ENCODE assay signal across 7 mouse cellular contexts in genomic region chr6:40324897-40325841, GRCm38 (mm10). TPM values are rescaled to one million over a fixed set of nuclear protein-coding genes. Genes with fewer than 3 reads are reported as not detected.
DNase-seq lines count a peak whose midpoint lies in the region; ATAC-seq and TF ChIP-seq lines count a peak whose summit lies in the region.

TSS of gene Agk (plus strand) at chr6:40325172.

- TF ChIP-seq POLR2A in small intestine, adult 2 months (IDR thresholded peaks at IDR 0.05; ENCODE audit: low read depth, low read length), result peak; percentile 13; the same call in 1 of the 2 replicates

- ATAC-seq in intestine, postnatal 0 days, result peak; percentile 95
- peak; percentile 96 for ATAC-seq in midbrain, embryonic 12.5 days (ENCODE audit: low FRiP score, low read depth)

- H3K9me3 ChIP-seq in intestine, postnatal 0 days (ENCODE audit: control insufficient read depth), result no peaks in the 10 kb centered on the region
- H3K9me3 ChIP-seq in midbrain, embryonic 12.5 days, result no peaks in the 10 kb centered on the region

- peak within 1 kb of the TSS; percentile 63 for H3K4me2 ChIP-seq in intestine, postnatal 0 days (replicated peaks; ENCODE audit: low read depth)
- peak within 1 kb of the TSS; percentile 50 for H3K4me2 ChIP-seq in midbrain, embryonic 12.5 days (replicated peaks)

- peak within 1 kb of the TSS; percentile 62 for H3K27ac ChIP-seq in intestine, postnatal 0 days (ENCODE audit: low read depth, low read length)
- H3K27ac ChIP-seq in midbrain, embryonic 12.5 days (replicated peaks), result peak within 1 kb of the TSS; percentile 86
- peak within 1 kb of the TSS; percentile 33; the same call in 1 of the 2 replicates for H3K27ac ChIP-seq in small intestine, adult 2 months (ENCODE audit: insufficient read depth, low read depth, low read length)

- peak within 1 kb of the TSS; percentile 62 for H3K4me3 ChIP-seq in intestine, postnatal 0 days (ENCODE audit: low read depth, low read length)
- peak within 1 kb of the TSS; percentile 77 for H3K4me3 ChIP-seq in midbrain, embryonic 12.5 days
- peak within 1 kb of the TSS; percentile 81 for H3K4me3 ChIP-seq in small intestine, adult 2 months (ENCODE audit: low read depth, low read length)

- 0 out of 2 replicates have a peak, but pooled peaks cover 5% of the 10 kb centered on the region for H3K36me3 ChIP-seq in intestine, postnatal 0 days (ENCODE audit: control insufficient read depth, insufficient read depth)
- peaks cover 9% of the 10 kb centered on the region; the same call in 1 of the 2 replicates for H3K36me3 ChIP-seq in midbrain, embryonic 12.5 days
- 0 out of 2 replicates have a peak, but pooled peaks cover 2% of the 10 kb centered on the region for H3K36me3 ChIP-seq in small intestine, adult 2 months (ENCODE audit: control insufficient read depth, insufficient read depth, low read length)

- no peaks in the 10 kb centered on the region for H3K27me3 ChIP-seq in intestine, postnatal 0 days (replicated peaks; ENCODE audit: control insufficient read depth, insufficient read depth, low read length)
- no peaks in the 10 kb centered on the region for H3K27me3 ChIP-seq in midbrain, embryonic 12.5 days
- H3K27me3 ChIP-seq in small intestine, adult 2 months (ENCODE audit: control insufficient read depth, insufficient read depth, low read length), result no peaks in the 10 kb centered on the region

- intact Hi-C loops in left cerebral cortex, postnatal 4 days (cut with DNase I), result no loop called here

- peak within 1 kb of the TSS; percentile 55 for H3K9ac ChIP-seq in intestine, postnatal 0 days (ENCODE audit: low read depth, low read length)
- peak within 1 kb of the TSS; percentile 75 for H3K9ac ChIP-seq in midbrain, embryonic 12.5 days (replicated peaks)

- no peaks in the 10 kb centered on the region for H3K4me1 ChIP-seq in intestine, postnatal 0 days (replicated peaks; ENCODE audit: control insufficient read depth, insufficient read depth, low read length)
- peaks cover 4% of the 10 kb centered on the region; the same call in 1 of the 2 replicates for H3K4me1 ChIP-seq in midbrain, embryonic 12.5 days
- H3K4me1 ChIP-seq in small intestine, adult 2 months (ENCODE audit: control insufficient read depth, insufficient read depth, insufficient read length, low read length), result no peaks in the 10 kb centered on the region

- 2% methylated on average over 52 of the region's 52 CpGs for WGBS in intestine, postnatal 0 days
- 2% methylated on average over 52 of the region's 52 CpGs for WGBS in midbrain, embryonic 12.5 days
- 2% methylated on average over 52 of the region's 52 CpGs for WGBS in small intestine, adult 2 months

- DNase-seq in adrenal gland, adult 2 months, result peak; percentile 85
- peak; percentile 88 for DNase-seq in embryo, embryonic 9.5 days (ENCODE audit: extremely low spot score)
- DNase-seq in gonadal fat pad, adult 2 months (ENCODE audit: low read depth), result no peak
- DNase-seq in left cerebral cortex, postnatal 4 days, result peak; percentile 78

- peak; percentile 20; the same call in 1 of the 2 replicates for TF ChIP-seq CTCF in intestine, postnatal 0 days (IDR thresholded peaks at IDR 0.05; ENCODE audit: low read depth)
- no peak for TF ChIP-seq CTCF in small intestine, adult 2 months (IDR thresholded peaks at IDR 0.05; ENCODE audit: extremely low read depth, insufficient read length, insufficient replicate concordance, low read depth, low read length)

RNA-seq across cellular contexts. Expression of gene Agk, which starts in this region (rescaled TPM):
- total RNA-seq in adrenal gland, adult 2 months (2021), result 10 to 100 TPM; 27.5 to 41.7 TPM
- 8.1 and 10.6 TPM in 2 replicates for polyA plus RNA-seq in adrenal gland, adult 2 months (2012; rRNA removed)
- 14.4 and 16.2 TPM in 2 replicates for polyA plus RNA-seq in gonadal fat pad, adult 2 months (2012; rRNA removed)
- 10.0 and 10.9 TPM in 2 replicates for polyA plus RNA-seq in intestine, postnatal 0 days (2015; fragmentation: Nextera tagmentation; extraction: Ambion mirVana)
- 10 to 100 TPM; 65.5 to 72.8 TPM for total RNA-seq in left cerebral cortex, postnatal 4 days (2021)
- polyA plus RNA-seq in midbrain, embryonic 12.5 days (2016; fragmentation: Nextera tagmentation; extraction: Ambion mirVana), result 39.8 and 41.9 TPM in 2 replicates
- polyA plus RNA-seq in small intestine, adult 2 months (2012; rRNA removed), result 2.7 and 4.4 TPM in 2 replicates

Comparison
In these comparisons a context has a peak if more than half of its experiments do, and no peak if none do; other contexts are left out.
1. H3K27ac ChIP-seq: peak in every context shown above with its lines; median percentile 86 in midbrain, embryonic 12.5 days; 62 in intestine, postnatal 0 days; 33 in small intestine, adult 2 months.